Mouse (Mus musculus) brain, adult 2 months (tissue): ENCODE measurements at regions not wholly inside any gene's neighbourhood (a gene's known extent, or its start where the extent isn't known, plus 50 kb on each side); places are given as distances from the start of the nearest gene placed in this dataset.

Source experiments
- DNase-seq: peaks from one replicate; pipeline ENCODE4 v3.0.0; 2011; ENCODE audit warnings: low read depth, low spot score

DNA sequence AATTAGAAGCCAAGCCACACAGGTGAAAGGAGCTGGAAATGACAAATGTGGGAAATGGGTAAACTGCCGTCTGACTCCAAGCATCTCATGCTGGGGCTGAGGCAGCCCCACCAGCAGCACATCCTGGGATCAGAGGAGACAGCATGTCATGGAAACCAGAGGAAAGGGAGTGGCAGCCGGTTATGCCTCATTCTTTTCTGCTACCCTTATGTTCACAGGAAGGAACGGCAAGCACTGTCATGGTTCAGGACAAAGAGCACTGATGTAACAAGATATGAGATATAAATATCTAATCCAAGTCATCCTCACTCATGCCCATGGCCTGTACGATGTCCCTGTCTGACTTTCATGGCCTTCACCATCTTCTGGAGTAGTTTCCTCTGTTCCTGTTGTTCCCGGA lies 125.2 kb upstream of the Tnfaip3 start:
- DNase-seq: no peak

DNA sequence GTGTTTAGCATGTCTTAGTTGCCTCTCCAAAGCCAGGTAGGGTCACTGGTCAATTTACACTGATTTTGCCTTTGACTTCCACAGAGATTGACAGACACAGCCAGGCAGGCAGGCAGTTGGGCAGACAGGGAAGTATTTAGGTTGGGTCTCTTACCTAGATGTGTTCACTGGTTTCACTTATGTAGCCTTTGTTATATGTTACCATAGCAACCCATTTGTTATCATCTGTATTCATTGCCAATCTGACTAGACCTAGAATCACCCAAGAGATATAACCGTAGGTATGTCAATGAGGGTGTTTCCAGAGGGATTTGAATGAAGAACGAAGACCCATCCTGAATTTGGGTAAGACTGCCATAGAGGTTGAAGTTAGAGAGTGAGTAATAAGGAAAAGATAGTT lies 123.8 kb upstream of the Tnfaip3 start:
- no peak for DNase-seq

DNA sequence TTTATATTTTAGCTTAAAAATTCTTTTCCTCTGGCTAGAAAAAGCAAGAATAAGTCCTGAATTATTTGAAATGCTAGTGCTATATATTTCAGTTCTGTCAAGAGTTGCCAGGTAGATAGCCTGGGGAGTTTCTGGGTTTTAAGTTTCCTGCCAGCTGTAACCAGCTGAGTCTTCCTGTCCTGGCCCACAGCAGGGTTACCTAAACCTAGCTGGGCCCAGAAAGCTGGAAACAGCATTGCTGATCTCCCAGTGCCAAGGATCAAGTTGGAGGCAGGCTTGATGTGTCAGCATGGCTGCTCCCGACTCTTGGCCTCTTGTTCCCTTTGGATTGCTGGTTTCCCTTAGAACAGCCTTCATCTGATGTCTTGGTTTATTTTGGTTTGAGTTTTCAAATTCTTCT lies 122.8 kb upstream of the Tnfaip3 start:
- no peak for DNase-seq

DNA sequence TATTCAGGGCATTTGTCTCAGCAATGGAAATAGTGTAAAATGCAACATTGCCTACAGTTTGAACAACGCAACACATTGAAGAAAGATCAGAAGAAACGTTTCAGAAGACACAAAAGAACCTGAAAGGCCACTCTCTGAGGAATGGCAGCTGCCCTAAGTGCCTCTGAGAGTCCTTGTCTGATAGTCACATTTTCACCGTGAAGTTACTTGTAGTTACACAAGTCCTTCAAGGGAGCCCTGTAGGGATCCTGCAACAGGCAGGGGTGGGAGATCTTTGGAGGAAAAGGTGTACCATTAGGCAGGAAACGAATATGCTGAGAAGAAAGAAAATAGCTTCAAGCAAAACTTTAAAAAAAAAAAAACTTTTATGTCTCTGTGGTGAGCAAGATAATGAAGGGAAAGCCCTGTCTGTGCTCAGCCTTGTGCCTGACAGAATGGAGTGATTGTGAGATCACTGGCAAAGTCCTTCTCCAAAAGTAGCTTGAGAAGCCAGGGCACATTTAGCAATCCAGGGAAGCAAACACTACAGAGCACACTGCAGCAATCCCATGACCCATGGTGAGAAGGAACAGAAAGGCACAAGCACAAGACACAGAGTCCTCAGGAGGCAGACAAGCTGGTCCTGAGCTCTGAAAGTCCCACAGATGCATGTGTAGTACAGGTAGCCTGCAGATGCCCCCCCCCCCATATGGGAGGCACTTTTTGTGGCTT lies 112.3 kb upstream of the Tnfaip3 start:
- DNase-seq: no peak

DNA sequence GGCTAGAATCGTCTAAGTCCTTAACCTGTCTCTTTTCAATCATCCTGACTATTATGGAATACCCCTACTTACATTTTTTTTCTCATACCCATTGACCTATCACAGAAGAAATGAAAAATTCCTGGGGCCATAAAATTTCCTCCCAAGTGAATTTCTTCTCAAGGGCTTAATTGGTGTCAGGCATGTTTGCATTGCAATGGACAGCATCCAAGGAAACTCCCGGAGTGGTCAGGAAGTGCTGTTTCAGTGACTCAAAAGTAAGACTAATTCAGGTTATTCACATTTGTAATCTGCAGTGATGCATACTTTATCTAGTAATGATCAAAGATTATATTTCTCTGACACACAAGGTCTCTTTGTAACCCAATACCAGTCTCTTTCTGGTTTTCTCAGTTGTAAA lies 111.5 kb upstream of the Tnfaip3 start:
- DNase-seq: no peak

DNA sequence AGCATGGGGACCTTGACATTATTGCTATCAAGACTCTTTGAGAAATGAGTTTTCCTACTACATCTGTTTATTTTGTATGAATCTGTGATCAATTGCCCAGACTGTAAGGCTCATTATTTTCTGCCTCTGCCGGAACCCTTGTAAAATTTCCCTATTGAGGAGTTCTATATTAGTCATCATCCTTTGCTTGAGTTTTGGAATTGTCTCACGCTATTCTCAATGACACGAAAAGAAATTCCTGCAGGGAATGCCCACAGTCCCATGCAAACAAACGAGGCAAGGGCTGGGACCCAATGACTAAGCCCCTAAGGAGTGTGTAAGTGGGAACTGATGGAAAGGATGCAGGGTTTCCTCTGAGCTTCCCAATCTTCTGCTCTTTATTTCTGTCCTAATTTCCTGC lies 111.0 kb upstream of the Tnfaip3 start:
- no peak for DNase-seq

DNA sequence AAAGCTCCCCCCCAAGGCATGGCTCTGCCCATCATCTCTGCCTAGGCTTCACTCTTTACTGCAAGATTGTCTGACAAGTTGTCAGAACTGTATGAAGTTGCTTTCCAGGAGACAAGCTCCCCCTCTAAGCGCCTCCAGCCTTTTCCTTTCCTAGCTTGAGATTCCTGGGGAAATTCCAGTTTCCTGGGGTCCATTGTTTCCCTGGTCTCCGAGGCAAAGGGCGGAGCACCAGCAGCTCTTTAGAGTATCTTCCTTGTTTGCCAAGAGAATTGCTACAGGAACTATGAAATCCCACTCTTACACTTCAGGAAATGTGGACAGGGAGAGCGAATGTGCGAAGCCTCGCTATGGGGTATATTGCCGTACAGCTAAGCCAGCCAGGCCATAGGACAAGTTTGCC lies 108.2 kb upstream of the Tnfaip3 start:
- no peak for DNase-seq

DNA sequence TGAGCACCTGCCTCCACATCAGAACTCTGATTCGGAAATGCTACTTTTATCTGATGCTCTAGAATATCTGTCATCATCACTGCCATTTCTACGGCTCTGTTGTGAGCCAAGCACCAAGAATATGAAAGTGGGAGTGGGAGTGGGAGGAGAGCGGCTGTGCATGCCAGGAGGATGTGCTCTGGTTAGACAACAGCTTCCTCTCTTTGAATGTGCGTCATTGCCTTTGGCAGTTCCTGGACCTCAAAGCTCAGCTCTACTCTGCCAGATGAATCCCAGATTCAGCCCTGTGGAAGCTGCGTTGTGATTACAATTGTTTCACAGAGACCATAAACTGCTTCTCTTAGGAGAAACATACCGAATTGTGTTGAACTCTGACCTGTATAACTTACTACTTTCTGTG lies 106.8 kb upstream of the Tnfaip3 start:
- DNase-seq: peak; percentile 88

DNA sequence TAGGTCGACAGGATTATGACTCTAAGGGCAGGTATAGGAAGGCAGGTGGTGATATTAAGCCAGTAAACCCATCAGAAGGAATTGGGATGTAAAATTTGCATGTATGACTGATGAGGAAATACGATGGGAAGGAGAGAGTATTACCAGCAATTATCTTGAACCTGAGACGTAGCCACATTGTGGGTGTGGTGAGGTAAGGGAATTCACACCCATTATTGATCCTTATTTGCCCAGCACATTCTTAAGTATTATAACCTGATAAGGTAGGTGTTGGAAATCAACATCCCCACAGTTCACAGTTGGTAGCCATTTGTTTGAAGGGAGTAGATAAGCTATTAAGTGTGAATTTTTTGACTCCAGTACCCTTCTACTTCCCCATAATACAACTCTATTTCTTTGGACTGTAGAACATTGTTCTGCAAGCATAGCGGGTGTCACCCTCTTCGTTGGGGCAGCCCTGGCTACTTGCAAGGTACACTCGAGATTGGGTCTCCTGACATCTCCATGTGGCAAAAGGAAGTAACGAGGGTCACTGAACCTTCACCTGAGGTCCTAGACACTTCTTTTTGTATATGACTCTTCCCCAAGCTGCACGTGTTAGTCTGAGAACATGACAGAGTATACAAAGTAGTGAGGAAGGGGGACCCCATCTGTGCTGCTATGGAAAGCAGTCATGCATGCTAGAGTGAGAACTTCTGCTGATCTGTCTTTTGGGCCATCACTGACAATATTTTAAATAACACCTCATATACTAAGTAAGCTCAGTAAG lies 104.0 kb upstream of the Tnfaip3 start:
- DNase-seq: no peak

DNA sequence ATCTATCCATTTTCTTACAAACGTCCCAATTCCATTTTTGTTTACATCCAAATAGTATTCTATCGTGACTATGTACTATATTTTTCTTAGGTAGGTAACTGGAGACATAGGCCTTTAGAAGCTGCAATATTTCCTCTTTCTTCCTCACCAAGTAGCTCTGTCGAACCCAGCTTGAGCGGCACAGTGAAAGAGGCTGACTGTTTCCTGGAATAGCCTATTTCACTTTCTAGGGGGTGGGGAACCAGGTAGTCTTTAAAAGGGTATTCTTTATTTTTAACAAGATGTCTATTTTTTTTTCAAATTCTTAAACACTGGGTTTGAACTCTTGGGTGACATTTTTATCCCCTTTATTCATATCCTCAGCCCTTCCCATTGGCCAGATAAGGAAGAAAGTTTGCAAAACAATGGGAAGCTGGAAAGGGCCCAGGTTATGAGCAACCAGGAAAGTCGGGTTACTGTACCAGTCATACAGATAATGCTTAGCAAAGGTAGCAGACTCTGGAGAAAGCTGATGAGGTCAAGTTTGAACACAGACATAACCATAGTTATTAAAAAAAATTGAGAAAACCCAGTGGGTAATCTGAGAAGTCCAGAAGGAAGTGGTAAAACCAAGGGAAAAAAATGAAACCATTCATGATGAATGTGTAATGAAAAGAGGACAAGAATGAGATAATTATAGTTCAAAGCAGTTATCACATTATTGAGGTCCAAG lies 103.3 kb upstream of the Tnfaip3 start:
- DNase-seq: no peak

DNA sequence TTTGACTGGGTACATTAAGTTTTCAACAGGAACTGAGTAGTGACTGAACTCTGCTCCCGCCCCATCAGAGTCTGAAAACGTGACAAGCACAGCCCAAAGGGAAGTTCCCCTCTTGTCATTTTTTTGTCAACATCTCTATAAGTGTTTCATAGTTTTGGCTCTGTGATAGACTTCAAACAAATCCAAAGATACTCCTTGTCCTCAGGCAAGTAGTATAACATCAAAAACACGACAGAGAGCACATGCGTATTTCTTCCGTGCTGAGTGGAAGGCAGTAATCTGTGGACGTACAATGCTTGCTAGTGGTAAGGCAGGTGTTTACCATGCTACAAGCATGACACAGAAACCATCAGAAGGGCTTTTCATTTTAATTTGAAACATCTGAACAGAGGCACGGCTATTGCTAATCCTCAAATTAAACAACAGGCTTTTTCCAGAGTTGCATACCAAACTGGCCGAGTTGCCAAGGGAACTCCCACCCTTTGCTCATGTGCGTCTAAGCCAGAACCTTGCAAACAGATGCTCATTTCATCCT lies 101.7 kb upstream of the Tnfaip3 start:
- DNase-seq: peak; percentile 35

DNA sequence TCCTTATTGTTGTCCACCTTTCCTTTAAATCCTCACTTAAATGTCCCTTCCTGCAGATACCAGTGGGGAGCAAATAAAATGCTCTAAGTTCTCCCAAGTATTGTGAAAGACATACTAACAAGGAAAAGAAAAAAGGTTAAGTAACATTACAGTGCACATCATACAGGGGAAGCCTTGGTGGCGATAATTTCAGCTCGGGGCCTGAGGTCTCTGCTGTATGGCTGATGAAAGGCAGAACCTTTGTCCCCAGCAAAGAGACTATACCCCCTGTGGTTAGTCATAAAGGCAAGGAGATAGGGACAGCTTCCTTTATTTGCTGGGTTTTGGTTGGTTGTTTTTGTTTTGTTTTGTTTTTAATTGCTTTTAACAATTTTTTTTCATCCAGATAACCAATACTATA lies 97.0 kb upstream of the Tnfaip3 start:
- no peak for DNase-seq

DNA sequence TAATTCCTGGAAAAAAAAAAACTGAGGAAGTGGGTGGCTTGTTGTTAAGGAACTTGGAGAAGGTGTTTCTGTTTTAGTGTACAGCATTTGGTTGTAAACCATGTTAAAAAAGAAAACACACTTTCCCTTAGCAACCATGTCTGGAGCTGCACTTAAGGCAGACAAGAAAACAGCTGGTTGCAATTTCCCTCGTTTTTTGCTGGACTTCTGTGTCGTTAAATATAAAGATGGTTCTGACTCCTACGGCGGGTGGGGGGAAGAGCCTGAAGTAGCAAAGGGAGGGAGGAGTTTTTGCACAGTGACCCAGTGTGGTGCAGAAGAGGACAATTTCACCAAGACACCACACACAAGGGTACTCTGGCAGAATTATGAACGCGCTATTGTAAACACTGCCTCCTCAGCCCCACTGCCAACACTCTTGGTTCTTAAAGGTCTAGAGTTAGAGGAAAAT lies 89.8 kb upstream of the Tnfaip3 start:
- DNase-seq: peak; percentile 16

DNA sequence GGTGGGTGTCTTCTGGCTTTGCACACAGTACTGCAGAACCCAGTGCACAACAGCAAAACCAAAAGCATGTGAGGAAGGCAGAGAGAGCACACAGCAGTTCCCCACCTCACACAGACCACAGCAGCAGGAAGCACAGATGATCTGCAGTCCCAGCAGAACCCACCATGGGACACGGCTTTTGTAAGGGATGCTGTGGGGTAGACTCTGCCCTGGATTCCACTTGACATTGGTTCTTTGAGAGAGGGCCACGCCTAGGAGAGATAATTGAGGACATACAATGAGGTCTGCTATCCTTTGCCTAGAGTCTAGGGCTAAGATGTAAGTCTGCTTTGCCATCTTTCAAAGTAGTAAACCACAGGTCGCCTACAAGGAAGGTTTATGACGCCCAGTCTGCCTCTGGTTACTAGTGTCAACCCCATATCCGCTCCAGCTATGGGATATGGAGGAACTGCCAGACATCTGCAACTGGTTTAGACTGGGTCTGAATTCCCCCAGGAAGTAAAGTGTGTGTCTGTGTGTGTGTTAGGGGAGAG lies 89.3 kb upstream of the Tnfaip3 start:
- no peak for DNase-seq

DNA sequence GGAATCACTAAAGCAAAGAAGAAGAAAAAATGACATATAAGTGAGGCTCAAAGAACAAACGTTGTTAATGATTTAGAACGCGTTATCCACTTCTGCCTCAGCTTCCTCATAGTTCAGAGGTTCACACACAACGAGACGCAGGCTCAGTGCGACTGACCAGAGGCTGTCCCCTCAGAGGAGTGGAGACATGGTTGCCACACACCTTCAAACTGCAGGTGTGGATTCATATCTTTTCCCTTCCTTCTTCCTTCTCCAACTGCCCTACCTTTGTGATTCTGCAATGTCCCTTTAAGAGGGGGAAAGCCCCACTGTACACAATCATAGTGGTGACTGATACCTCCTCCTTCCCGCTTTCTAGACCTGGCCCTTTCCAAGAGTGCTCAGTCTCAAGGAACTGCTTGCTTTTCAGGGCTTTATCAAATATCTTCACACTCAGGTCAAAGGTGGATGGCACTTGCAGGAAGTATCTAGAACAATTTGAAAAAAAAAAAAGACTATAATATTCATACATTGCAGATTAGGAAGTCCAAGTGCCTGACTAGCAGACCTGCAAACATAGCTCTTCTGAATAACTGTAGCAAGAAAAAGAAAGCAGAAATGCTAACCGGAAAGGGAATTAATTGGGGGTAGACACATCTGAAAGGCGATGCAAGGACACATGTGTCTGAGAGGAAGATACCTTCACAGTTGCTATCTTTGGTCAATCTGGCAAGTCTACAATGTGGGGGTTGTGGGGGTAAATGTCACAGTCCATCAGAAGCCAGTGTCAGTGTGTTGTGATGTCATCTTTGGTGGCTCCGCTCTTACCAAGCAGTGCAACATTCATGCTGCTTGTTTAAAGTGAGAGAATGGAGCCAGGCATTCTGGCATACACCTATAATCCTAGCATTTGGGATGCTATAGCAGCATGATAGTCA lies 84.2 kb upstream of the Tnfaip3 start:
- no peak for DNase-seq

DNA sequence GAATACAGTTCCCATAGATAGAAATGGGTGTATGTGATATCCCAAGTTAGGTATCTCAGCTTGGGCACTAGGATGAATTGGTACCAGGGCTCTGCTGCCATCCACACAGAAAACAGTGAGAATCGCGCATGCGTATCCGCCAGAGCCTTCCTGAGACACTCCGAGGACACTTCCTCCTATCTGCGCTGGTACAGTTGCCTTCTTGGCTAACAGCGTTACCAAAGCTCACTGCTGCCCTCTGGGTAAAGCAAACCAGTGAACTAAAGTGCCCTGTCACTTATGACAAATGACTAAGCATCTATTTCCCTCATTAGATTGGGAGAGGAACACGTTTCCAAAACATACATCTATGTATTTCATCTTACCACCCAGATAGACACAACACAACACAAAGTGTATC lies 78.8 kb upstream of the Tnfaip3 start:
- DNase-seq: peak; percentile 55

DNA sequence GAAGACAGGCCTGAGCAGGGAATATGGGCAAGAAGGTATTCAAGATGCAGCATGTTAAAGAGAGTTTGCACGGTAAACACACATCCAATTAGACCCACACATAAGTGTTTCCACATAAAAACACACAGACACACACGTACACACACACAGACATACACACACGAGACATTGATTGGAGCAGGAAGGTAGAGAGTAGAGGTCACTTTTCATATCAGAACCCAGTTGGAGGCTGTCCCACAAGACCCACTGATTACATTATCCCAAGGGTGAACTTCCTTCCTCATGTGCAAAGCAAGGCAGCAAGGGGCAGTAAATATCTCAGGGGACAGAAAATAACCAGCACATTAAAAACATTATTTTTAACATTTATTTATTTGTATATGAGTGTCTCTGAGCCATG lies 78.2 kb upstream of the Tnfaip3 start:
- no peak for DNase-seq

DNA sequence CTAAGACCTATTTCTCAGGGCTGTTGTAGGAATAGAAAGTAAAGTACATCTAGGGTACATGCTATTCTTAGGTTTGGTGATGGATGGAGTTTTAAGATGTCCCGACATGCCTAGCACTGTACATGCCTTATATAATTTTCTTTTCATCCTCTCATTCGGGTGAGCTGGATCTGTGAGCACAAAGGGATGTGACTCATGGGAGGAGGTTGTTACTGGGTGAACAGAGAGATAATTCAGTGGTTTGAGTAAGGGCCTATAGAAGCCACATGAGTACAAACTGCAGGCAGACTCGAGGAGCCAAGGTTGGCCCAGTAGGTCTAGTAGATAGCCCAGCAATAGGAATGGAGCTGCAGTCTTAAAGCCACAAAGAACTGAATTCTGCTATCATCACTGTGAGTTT lies 76.5 kb upstream of the Tnfaip3 start:
- peak; percentile 72 for DNase-seq

DNA sequence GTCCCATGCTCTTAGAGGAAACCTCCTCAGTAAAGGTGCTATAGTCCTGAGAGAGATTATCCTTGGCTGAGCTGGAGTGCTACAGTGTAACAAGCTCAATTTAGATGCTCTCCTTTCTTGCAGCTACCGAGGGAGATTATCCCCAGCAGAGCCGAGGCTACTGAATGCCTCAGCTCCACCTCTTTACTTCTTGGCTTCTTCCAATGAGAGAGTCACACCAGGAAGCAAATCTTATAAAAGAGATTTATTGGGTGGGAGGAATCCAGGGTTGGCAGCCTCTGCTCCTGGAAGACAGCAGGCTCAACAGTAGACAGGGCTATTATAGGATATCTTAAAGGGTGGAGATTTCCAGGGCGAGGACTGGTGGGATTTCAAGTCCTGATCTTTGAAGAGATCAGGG lies 75.7 kb upstream of the Tnfaip3 start:
- peak; percentile 6 for DNase-seq

DNA sequence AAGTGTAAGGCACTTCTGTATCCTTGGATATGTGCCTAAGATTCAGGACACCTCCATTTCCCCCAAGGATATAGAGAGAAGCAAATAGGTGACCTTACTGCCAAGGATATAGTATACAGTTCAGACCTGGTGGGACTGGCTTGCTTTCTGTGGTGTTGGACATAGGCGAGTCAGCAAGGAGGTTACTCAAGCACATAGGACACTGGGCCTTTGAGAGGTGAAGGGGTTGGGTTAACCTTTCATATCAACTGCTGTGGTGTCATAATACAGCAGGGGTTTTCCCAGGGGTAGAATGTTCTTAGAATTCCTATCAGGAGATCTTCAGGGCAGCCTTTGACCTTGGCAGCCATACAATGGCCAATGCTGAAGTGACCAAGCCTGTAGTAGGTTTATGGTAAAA lies 71.5 kb upstream of the Tnfaip3 start:
- no peak for DNase-seq

DNA sequence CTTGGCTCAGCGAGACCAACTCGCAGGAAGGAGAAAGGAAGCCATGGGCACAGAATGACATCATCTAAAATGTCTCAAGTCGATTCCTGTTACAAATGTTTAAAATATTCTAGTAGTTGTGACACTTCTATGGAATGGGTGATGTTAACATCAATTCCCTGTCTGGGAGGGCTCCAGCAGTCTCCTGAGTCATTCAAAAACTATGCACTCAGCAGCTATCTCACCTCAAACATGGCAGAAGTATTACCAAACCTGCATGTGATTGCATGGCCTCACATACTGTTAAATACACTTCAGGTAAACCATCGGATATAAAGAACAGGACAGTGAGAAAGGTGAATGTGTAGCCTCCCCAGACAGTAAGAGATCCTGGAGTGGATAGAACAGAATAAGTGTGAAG lies 66.7 kb upstream of the Tnfaip3 start:
- DNase-seq: no peak
